Mouse (Mus musculus): Measurements from ENCODE around the gene Atp2b2. TPM values are rescaled to one million over a fixed set of nuclear protein-coding genes. Genes with fewer than 3 reads are reported as not detected.

Atp2b2 gene
- polyA plus RNA-seq, 1 experiment from 2014 or later, result 0.03 TPM

- 92% methylated on average over 4 of the region's 4 CpGs for WGBS
Observed at GRCm38 (mm10) chr6:113827309-113827708, 215.1 kb downstream of the Atp2b2 start.

GRCm38 (mm10) chr6:113822417-113822816, 220.0 kb downstream of the Atp2b2 start:
- WGBS, result 43% methylated on average over 7 of the region's 7 CpGs
- no peaks in the 10 kb centered on the region for H3K36me3 ChIP-seq
- DNase-seq (ENCODE audit: low spot score), result peak; percentile 67
- no peaks in the 10 kb centered on the region for H3K4me1 ChIP-seq
- no peaks in the 10 kb centered on the region for H3K9me3 ChIP-seq (replicated peaks)
- no peaks in the 10 kb centered on the region for H3K27me3 ChIP-seq (ENCODE audit: low read depth, poor library complexity, severe bottlenecking)
- no peak overlapping the region for H3K27ac ChIP-seq
- no peak overlapping the region for H3K4me3 ChIP-seq

More at GRCm38 (mm10) chr6:113827309-113827708, 215.1 kb downstream of the Atp2b2 start:
- Histone ChIP-seq H3K9me3 (replicated peaks) (no peaks in the 10 kb centered on the region), H3K27ac (no peak overlapping the region), H3K4me3 (no peak overlapping the region), H3K4me1 (0 out of 2 replicates have a peak, but pooled peaks cover 4% of the 10 kb centered on the region), H3K27me3 (ENCODE audit: low read depth, poor library complexity, severe bottlenecking) (peaks cover 5% of the 10 kb centered on the region; the same call in 1 of the 2 replicates), H3K36me3 (no peaks in the 10 kb centered on the region)
- no peak for DNase-seq (ENCODE audit: low spot score)

- Histone ChIP-seq H3K27ac (no peak overlapping the region), H3K4me3 (no peak overlapping the region), H3K36me3 (no peaks in the 10 kb centered on the region), H3K4me1 (no peaks in the 10 kb centered on the region), H3K27me3 (ENCODE audit: low read depth, poor library complexity, severe bottlenecking) (0 out of 2 replicates have a peak, but pooled peaks cover 3% of the 10 kb centered on the region), H3K9me3 (replicated peaks) (no peaks in the 10 kb centered on the region)
- 86% methylated on average over 3 of the region's 3 CpGs for WGBS
- no peak for DNase-seq (ENCODE audit: low spot score)
Observed at GRCm38 (mm10) chr6:113816690-113817089, 225.7 kb downstream of the Atp2b2 start.

- H3K9me3 ChIP-seq (replicated peaks), result no peaks in the 10 kb centered on the region
- no peak overlapping the region for H3K27ac ChIP-seq
- H3K4me3 ChIP-seq, result no peak overlapping the region
- H3K27me3 ChIP-seq (ENCODE audit: low read depth, poor library complexity, severe bottlenecking), result 0 out of 2 replicates have a peak, but pooled peaks cover 3% of the 10 kb centered on the region
- 69% methylated on average over 1 of the region's 1 CpGs for WGBS
- no peak for DNase-seq (ENCODE audit: low spot score)
- no peaks in the 10 kb centered on the region for H3K4me1 ChIP-seq
- no peaks in the 10 kb centered on the region for H3K36me3 ChIP-seq
Observed at GRCm38 (mm10) chr6:113811462-113811861, 231.0 kb downstream of the Atp2b2 start.

GRCm38 (mm10) chr6:113810667-113811066, 231.7 kb downstream of the Atp2b2 start:
- Histone ChIP-seq H3K27ac (no peak overlapping the region), H3K4me3 (no peak overlapping the region), H3K4me1 (no peaks in the 10 kb centered on the region), H3K9me3 (replicated peaks) (no peaks in the 10 kb centered on the region), H3K36me3 (no peaks in the 10 kb centered on the region), H3K27me3 (ENCODE audit: low read depth, poor library complexity, severe bottlenecking) (0 out of 2 replicates have a peak, but pooled peaks cover 3% of the 10 kb centered on the region)
- DNase-seq (ENCODE audit: low spot score), result no peak
- WGBS, result 81% methylated on average over 4 of the region's 4 CpGs

- Histone ChIP-seq H3K9me3 (replicated peaks) (no peaks in the 10 kb centered on the region), H3K27ac (no peak overlapping the region), H3K4me1 (no peaks in the 10 kb centered on the region), H3K36me3 (no peaks in the 10 kb centered on the region), H3K4me3 (no peak overlapping the region), H3K27me3 (ENCODE audit: low read depth, poor library complexity, severe bottlenecking) (peaks cover 7% of the 10 kb centered on the region)
- 94% methylated on average over 5 of the region's 5 CpGs for WGBS
- no peak for DNase-seq (ENCODE audit: low spot score)
Observed at GRCm38 (mm10) chr6:113806241-113806640, 236.2 kb downstream of the Atp2b2 start.

GRCm38 (mm10) chr6:113801233-113801632, 241.2 kb downstream of the Atp2b2 start:
- Histone ChIP-seq H3K9me3 (replicated peaks) (no peaks in the 10 kb centered on the region), H3K27me3 (ENCODE audit: low read depth, poor library complexity, severe bottlenecking) (peaks cover 45% of the 10 kb centered on the region), H3K36me3 (no peaks in the 10 kb centered on the region), H3K27ac (no peak overlapping the region), H3K4me1 (peaks cover 19% of the 10 kb centered on the region), H3K4me3 (no peak overlapping the region)
- DNase-seq (ENCODE audit: low spot score), result no peak

GRCm38 (mm10) chr6:113799915-113800314, 242.5 kb downstream of the Atp2b2 start:
- Histone ChIP-seq H3K4me3 (no peak overlapping the region), H3K4me1 (peaks cover 32% of the 10 kb centered on the region), H3K36me3 (no peaks in the 10 kb centered on the region), H3K27ac (no peak overlapping the region), H3K27me3 (ENCODE audit: low read depth, poor library complexity, severe bottlenecking) (peaks cover 51% of the 10 kb centered on the region), H3K9me3 (replicated peaks) (no peaks in the 10 kb centered on the region)
- 73% methylated on average over 3 of the region's 3 CpGs for WGBS
- no peak for DNase-seq (ENCODE audit: low spot score)

- 58% methylated on average over 9 of the region's 9 CpGs for WGBS
- Histone ChIP-seq H3K4me1 (peaks cover 38% of the 10 kb centered on the region), H3K27ac (no peak overlapping the region), H3K36me3 (no peaks in the 10 kb centered on the region), H3K4me3 (no peak overlapping the region), H3K9me3 (replicated peaks) (no peaks in the 10 kb centered on the region), H3K27me3 (ENCODE audit: low read depth, poor library complexity, severe bottlenecking) (peaks cover 56% of the 10 kb centered on the region)
- no peak for DNase-seq (ENCODE audit: low spot score)
Observed at GRCm38 (mm10) chr6:113799349-113799748, 243.1 kb downstream of the Atp2b2 start.

GRCm38 (mm10) chr6:113798921-113799320, 243.5 kb downstream of the Atp2b2 start:
- Histone ChIP-seq H3K27ac (no peak overlapping the region), H3K27me3 (ENCODE audit: low read depth, poor library complexity, severe bottlenecking) (peaks cover 58% of the 10 kb centered on the region)

GRCm38 (mm10) chr6:113795241-113795702, 247.1 kb downstream of the Atp2b2 start:
- DNase-seq (ENCODE audit: low spot score), result peak; percentile 59
- 2% methylated on average over 4 of the region's 4 CpGs for WGBS
- Histone ChIP-seq H3K4me3 (no peak overlapping the region), H3K27me3 (ENCODE audit: low read depth, poor library complexity, severe bottlenecking) (peaks cover 63% of the 10 kb centered on the region), H3K36me3 (no peaks in the 10 kb centered on the region), H3K4me1 (peaks cover 38% of the 10 kb centered on the region), H3K27ac (no peak overlapping the region), H3K9me3 (replicated peaks) (no peaks in the 10 kb centered on the region)

More at GRCm38 (mm10) chr6:113798921-113799320, 243.5 kb downstream of the Atp2b2 start:
- H3K9me3 ChIP-seq (replicated peaks), result no peaks in the 10 kb centered on the region
- H3K36me3 ChIP-seq, result no peaks in the 10 kb centered on the region
- peaks cover 38% of the 10 kb centered on the region for H3K4me1 ChIP-seq
- no peak for DNase-seq (ENCODE audit: low spot score)
- no peak overlapping the region for H3K4me3 ChIP-seq
- 45% methylated on average over 2 of the region's 2 CpGs for WGBS

- peaks cover 46% of the 10 kb centered on the region for H3K27me3 ChIP-seq (ENCODE audit: low read depth, poor library complexity, severe bottlenecking)
- no peak for DNase-seq (ENCODE audit: low spot score)
- H3K9me3 ChIP-seq (replicated peaks), result no peaks in the 10 kb centered on the region
- no peaks in the 10 kb centered on the region for H3K36me3 ChIP-seq
- no peak overlapping the region for H3K4me3 ChIP-seq
- peaks cover 30% of the 10 kb centered on the region for H3K4me1 ChIP-seq
- WGBS, result 90% methylated on average over 5 of the region's 5 CpGs
- no peak overlapping the region for H3K27ac ChIP-seq
Observed at GRCm38 (mm10) chr6:113792368-113792767, 250.0 kb downstream of the Atp2b2 start.

GRCm38 (mm10) chr6:113791012-113791411, 251.4 kb downstream of the Atp2b2 start:
- H3K4me3 ChIP-seq, result no peak overlapping the region
- H3K9me3 ChIP-seq (replicated peaks), result no peaks in the 10 kb centered on the region
- peaks cover 26% of the 10 kb centered on the region for H3K4me1 ChIP-seq
- DNase-seq (ENCODE audit: low spot score), result no peak
- WGBS, result 78% methylated on average over 8 of the region's 8 CpGs
- peaks cover 32% of the 10 kb centered on the region; the same call in 1 of the 2 replicates for H3K27me3 ChIP-seq (ENCODE audit: low read depth, poor library complexity, severe bottlenecking)
- no peak overlapping the region for H3K27ac ChIP-seq
- no peaks in the 10 kb centered on the region for H3K36me3 ChIP-seq

GRCm38 (mm10) chr6:113787459-113787968, 254.9 kb downstream of the Atp2b2 start:
- H3K4me3 ChIP-seq, result no peak overlapping the region
- H3K27ac ChIP-seq, result no peak overlapping the region
- WGBS, result 39% methylated on average over 6 of the region's 6 CpGs
- H3K27me3 ChIP-seq (ENCODE audit: low read depth, poor library complexity, severe bottlenecking), result peaks cover 7% of the 10 kb centered on the region; the same call in 1 of the 2 replicates
- DNase-seq (ENCODE audit: low spot score), result no peak
- no peaks in the 10 kb centered on the region for H3K36me3 ChIP-seq
- peaks cover 10% of the 10 kb centered on the region for H3K4me1 ChIP-seq
- no peaks in the 10 kb centered on the region for H3K9me3 ChIP-seq (replicated peaks)

Measured in limb, embryonic 10.5 days (tissue).